Mouse (Mus musculus) left cerebral cortex, postnatal 10 days (tissue): ENCODE data around the gene Grm1. TPM values are rescaled to one million over a fixed set of nuclear protein-coding genes. Genes with fewer than 3 reads are reported as not detected.
"Not testable (repeated sequence)": the region's sequence is repeated elsewhere in the genome, so short reads cannot be mapped to it uniquely, and the experiment has no call there.

Experiments
- DNase-seq, 2 experiments: peaks; one replicate each; pipeline ENCODE4 v3.0.0; 2021 to 2022; ENCODE audit warnings: low spot score in 2 of 2, mixed read lengths in 1 of 2; ENCODE audit errors: extremely low spot score in 1 of 2
- intact Hi-C: fragments of 180-260 bp; cut with DNase I; formaldehyde crosslinking; loops from one replicate; pipeline ENCODE4 v1.15.1; 2025
- total RNA-seq, 2 experiments: library from RNA; stranded (reverse); gene quantifications; 2 replicates each; pipeline ENCODE4 v1.2.3; 2021

Gene Grm1
- total RNA-seq, result 10 to 100 TPM; 26.6 to 35.0 TPM

DNA sequence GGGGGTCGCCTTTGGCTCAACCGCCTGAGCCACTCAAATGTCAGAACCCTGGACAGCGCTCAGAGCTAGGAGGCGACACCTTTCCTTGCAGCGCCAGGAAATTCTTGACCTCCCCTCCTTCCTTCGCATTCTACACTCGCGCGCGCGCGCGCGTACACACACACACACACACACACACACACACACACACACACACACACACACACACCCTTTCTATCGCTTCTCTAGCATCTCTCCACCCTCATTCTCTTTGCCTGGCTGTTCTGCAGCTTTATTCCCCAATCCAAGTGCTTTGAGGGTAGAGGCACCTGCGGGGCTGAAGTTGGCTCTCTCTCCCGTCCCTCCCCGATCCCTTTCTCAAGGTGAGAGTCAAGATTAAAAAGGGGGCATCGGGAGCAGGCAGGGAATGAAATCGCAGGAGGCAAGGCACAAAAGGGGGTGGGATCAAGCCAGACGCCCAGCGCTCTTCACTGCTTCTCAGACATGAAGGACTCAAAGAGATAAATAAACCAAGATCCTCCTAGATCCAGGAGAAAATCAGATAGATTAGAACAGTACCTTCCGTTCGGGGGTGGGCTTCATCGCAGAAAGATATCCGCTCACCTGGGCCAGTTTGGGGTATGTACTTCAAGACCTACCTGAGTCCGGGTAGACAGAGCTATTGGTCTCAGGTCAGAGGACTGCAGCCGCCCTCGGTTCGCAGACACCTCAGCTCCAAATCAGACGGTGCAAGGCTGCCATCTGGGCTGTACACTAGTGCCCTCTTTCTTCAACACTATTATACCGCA is at the start of gene Grm1:
Gene Grm1, minus strand, starts transcription at position 746 of the 788 bp plus-strand sequence.
- DNase-seq, result peak; percentile 54
- intact Hi-C loops, result loop anchor here (5.0 kb wide), 1 partner anchor 675 kb away; no protein-coding TSS in a partner anchor

- no peak for DNase-seq
- intact Hi-C loops, result no loop called here
These were observed 39.6 kb upstream of the Grm1 start for GRCm38 (mm10) chr10:11121781-11122180.

GRCm38 (mm10) chr10:11098475-11099044 is 16.4 kb upstream of the Grm1 start:
- no peak for DNase-seq
- intact Hi-C loops, result no loop called here

- no peak for DNase-seq
- intact Hi-C loops, result no loop called here
These were observed 4.2 kb upstream of the Grm1 start for GRCm38 (mm10) chr10:11086348-11086747.

DNA sequence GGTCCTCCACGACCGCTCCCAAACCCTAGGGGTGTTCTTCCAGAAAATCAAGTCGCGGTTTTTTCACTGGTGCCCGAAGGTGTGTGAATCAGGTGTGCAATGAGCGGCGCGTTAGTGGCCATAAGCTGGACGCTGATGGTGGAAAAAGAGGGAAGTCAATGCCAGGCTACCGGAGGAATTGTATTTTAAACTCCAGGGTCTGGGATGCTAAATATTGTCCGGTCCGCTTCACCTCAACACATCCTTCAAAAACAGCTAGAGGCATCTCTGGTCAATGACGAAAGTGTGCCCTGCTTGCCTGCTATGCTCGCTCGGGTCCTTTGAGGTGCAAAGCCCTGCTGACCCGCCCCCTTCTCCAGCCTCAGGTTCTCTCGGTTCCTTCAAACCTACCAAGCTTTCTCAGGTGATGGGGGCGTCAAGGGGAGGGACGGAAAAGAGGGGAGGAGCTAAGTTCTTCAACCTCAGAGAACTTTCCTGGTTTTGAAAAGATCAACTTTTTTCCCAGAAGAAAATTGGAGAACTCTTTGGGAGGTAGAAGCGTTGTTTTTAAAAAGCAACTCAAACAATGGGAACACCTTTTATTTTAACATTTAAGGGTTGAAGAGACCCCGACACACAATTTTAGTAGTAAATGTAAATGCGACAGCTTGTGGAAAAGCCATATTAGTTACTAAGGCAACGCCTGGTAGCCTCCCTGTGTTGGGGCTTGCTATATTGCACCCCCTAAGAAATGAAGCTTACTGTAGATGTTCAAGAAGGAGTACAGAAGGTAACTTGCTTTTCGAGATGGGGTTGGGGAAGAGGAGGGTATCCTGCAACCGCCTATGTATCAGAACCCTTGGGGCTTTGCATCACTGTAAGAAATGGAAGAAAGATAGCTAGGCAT is 1.2 kb downstream of the Grm1 start:
- DNase-seq, result no peak
- intact Hi-C loops, result loop anchor here (5.0 kb wide), 1 partner anchor 674 kb away; no protein-coding TSS in a partner anchor

- peak in 1 of 2 experiments; percentile 32 for DNase-seq
- intact Hi-C loops, result loop anchor here (5.0 kb wide), 1 partner anchor 673 kb away; no protein-coding TSS in a partner anchor
These were observed 2.0 kb downstream of the Grm1 start for GRCm38 (mm10) chr10:11080013-11080724.

GRCm38 (mm10) chr10:11079506-11079905 is 2.6 kb downstream of the Grm1 start:
- DNase-seq, result no peak
- intact Hi-C loops, result no loop called here

DNA sequence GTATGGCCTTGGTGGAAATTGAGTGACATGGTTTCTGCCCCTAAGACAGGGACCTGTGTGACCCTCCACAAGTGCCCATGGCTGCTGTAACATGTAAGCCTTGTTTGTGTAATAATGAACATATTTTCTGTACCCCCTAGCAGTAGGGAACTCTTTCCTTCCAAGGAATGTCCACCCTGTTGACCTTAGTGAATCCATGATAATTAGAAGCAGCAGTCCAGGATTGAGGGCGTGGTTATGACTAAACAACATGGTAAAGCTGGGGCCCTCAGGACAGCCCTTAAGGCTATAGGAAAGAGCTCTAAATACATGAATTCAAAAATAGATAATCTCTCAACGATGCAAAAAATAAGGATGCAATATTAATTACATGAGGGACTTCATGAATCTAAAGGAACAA is 17.0 kb downstream of the Grm1 start:
- DNase-seq, result no peak
- intact Hi-C loops, result no loop called here

- peak; percentile 40 to 45 for DNase-seq
- intact Hi-C loops, result no loop called here
These were observed 20.7 kb downstream of the Grm1 start for GRCm38 (mm10) chr10:11061318-11062071.

DNA sequence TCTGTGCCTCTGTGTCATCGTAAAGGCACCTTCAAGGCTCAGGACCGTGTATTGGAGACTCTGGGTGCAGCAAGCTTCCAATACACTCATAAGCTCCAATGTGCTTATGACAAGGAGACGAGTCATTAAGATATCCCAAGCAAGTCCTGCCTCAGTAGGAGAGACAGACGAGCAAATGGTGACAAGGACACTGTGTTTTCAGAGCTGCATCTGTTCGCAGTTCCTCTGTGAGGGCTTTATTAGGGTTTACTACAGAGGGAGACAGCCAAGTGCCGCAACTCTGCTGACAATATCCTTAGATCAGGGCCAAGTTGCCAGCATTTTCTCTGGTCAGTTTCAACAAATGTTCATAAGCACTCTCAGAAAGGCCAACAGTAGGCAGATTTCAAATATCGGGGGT is 32.8 kb downstream of the Grm1 start:
- DNase-seq, result no peak
- intact Hi-C loops, result no loop called here

DNA sequence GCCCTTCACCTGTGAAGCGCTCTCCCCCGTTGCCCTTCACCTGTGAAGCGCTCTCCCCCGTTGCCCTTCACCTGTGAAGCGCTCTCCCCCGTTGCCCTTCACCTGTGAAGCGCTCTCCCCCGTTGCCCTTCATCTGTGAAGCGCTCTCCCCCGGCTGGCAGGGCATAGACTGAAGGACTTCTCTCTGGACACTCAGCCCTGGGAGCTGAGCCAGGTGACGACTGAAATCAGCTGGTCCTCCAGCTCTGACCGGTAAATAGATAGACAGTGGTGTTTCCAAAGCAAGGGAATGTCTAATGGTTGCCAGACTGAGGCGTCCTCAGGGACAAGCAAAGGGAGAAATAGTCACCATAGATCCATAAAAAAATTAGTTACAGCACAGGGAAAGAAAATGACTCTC is 36.7 kb downstream of the Grm1 start:
- DNase-seq, intact Hi-C loops: not testable (repeated sequence)

DNA sequence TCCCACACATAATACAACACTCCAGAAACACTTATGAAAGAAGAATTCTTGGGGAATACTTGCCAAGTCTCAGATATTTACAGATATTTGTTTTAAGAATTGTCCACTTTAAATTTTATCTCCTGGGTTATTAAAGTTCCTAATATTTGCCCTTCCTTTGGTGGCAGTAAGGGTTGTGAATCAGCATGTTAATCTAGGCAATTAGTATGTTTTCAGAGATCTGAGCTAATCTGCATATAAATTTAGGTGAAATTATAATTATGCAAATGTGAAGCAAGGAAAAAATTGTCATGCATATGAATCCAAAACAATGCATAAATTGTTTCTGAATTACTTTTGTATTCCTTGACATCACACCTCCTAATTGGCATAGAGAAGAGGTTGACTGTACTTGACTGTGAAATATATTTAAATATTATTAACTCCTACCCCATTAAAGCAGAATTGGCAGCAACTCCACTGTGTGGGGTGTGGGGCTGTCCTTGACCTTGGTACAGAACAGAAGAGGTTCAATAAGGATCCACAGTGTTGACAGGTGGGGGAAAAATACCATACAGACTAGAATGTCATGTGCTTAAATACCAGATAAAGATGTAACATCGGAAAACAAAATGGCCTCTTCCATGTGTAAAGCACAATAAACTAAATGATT is 37.6 kb downstream of the Grm1 start:
- no peak for DNase-seq
- intact Hi-C loops, result no loop called here

DNA sequence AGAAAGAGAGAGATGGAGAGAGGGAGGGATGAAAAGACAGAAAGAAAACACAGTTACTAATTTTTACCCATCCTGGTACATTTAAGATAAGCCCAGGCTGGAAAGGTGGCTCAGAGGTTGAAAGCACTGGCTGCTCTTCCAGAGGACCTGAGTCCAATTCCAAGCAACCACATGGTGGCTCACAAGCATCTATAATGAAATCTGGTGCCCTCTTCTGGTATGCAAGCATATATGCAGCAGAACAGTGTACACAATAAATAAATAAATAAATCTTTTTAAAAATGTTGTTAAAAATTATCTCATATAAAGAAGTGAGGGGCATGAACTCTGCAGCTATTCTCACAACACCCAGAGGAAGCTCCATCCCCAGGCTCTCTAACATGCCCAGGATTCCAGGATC is 42.8 kb downstream of the Grm1 start:
- DNase-seq, result no peak
- intact Hi-C loops, result no loop called here

- intact Hi-C loops, result no loop called here
- no peak for DNase-seq
These were observed 49.9 kb downstream of the Grm1 start for GRCm38 (mm10) chr10:11032221-11032620.

DNA sequence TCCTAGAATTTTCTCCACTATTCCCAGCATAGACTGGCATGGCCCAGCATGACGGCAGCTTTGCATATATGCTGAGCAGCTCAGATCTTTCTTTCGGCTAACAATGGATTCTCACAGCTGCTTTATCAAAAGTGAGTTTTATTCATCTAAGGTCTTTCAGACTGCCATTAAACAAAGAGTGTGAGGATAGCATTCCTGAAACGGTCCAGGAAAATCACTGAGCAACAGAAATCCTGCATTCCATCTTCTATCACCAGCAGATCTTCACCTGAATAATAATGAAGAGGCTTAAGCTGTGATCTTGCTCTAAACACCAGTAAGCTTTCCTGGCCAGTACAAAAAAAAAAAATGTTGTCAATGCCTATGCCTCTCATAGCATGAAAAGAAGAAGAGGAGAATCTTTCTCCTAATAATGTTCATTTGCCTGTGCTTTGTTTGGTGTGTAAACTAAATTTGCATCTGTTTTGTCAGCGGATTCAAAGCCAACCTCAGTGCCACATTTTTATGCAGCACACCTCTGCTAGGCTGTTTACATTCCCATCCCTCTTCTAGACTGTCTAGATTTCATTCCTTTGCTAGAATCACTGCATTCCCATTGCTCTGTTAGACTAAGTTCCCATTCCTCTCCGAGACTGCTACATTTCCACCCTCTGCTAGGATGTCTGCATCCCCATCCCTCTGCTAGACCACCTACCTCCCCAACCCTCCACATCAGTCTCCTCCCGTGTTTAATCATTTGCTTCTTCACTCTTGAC is 56.2 kb downstream of the Grm1 start:
- intact Hi-C loops, result no loop called here
- no peak for DNase-seq

GRCm38 (mm10) chr10:11018970-11019531 is 63.1 kb downstream of the Grm1 start:
- no peak for DNase-seq
- intact Hi-C loops, result no loop called here

- no peak for DNase-seq
- intact Hi-C loops, result no loop called here
These were observed 68.5 kb downstream of the Grm1 start for GRCm38 (mm10) chr10:11013653-11014052.
